Mouse (Mus musculus) lung, embryonic 14.5 days (tissue): ENCODE data around the gene Myo7a. TPM values are rescaled to one million over a fixed set of nuclear protein-coding genes. Genes with fewer than 3 reads are reported as not detected.
A peak's percentile ranks its signal among the peaks of the same experiment; 100 is the strongest.

Experiments
- ATAC-seq: fragments of 200-750 bp; cut with Nextera tagmentation; 2 replicates; pipeline ENCODE4 v1.8.0; 2017; ENCODE audit warnings: mild to moderate bottlenecking, moderate TSS enrichment, moderate library complexity; ENCODE audit not compliant: insufficient read depth
- DNase-seq: peaks from one replicate; pipeline ENCODE4 v3.0.0-alpha.2; 2015
- H3K27ac ChIP-seq: fragments of 300-500 bp; sonication (generic); 2 replicates; pipeline ENCODE4 v1.5.1; 2014; ENCODE audit warnings: low read depth, mild to moderate bottlenecking, moderate library complexity
- H3K27me3 ChIP-seq: fragments of 300-500 bp; sonication (generic); 2 replicates; pipeline ENCODE4 v1.6.1; 2014; ENCODE audit warnings: low read length, control low read depth; ENCODE audit not compliant: insufficient read depth
- H3K36me3 ChIP-seq: fragments of 300-500 bp; sonication (generic); 2 replicates; pipeline ENCODE4 v1.6.1; 2014; ENCODE audit warnings: control low read depth; ENCODE audit not compliant: insufficient read depth
- H3K4me1 ChIP-seq: fragments of 300-500 bp; sonication (generic); 2 replicates; pipeline ENCODE4 v1.6.1; 2014; ENCODE audit warnings: antibody characterized with exemption, control low read depth; ENCODE audit not compliant: insufficient read depth
- H3K4me2 ChIP-seq: fragments of 300-500 bp; sonication (generic); 2 replicates; pipeline ENCODE4 v1.6.1; 2014; ENCODE audit warnings: mild to moderate bottlenecking
- H3K4me3 ChIP-seq: fragments of 300-500 bp; sonication (generic); 2 replicates; pipeline ENCODE4 v1.5.1; 2014; ENCODE audit warnings: low read depth, low read length
- H3K9ac ChIP-seq: fragments of 300-500 bp; sonication (generic); 2 replicates; pipeline ENCODE4 v1.6.1; 2014
- H3K9me3 ChIP-seq: fragments of 300-500 bp; sonication (generic); 2 replicates; pipeline ENCODE4 v1.6.1; 2016; ENCODE audit warnings: low read depth, low read length, control low read depth
- CTCF ChIP-seq: IDR thresholded peaks from 2 replicates; pipeline ENCODE4 v1.5.1; 2016; ENCODE audit warnings: antibody characterized with exemption, low read depth
- WGBS: fragments of 180-500 bp; shearing (Covaris S2); extraction: QIAGEN DNeasy Blood & Tissue Kit; methylation state at CpG from one replicate; pipeline ENCODE4 v1.1.7; 2014; 5-methylcytosine and 5-hydroxymethylcytosine counted together
- polyA plus RNA-seq: library from polyadenylated mRNA; unstranded; fragments of >200 nt; fragmentation: Nextera tagmentation; extraction: Ambion mirVana; gene quantifications from 2 replicates; pipeline ENCODE4 v1.2.1, GENCODE M21; 2014

The Myo7a gene
- polyA plus RNA-seq, 1 experiment from 2014 or later, result 15.0 TPM

DNA sequence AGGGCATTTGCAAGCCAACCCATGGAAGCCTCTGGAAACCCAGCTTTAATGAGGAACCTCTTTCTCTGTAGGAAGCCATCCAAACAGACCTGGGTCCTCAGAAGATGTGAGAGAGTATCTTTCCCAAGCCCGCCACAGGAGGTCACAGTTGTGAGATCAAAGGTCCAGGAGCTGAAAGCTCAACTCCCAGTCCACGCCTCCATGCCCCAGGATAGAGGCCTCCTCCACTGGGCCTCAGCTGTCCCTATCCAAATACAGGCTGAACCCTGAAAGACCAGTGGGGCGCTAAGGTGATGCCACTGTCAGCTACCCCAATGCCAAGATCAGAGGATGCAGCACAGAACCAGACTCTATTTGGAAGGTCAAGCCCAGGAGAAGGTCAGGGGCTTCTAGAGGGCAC lies 23.3 kb upstream of the Myo7a start:
- TF ChIP-seq CTCF, result no peak
- Histone ChIP-seq H3K4me2 (no peak overlapping the region), H3K27ac (no peak overlapping the region), H3K4me1 (peaks cover 3% of the 10 kb centered on the region; the same call in 1 of the 2 replicates), H3K9ac (no peak overlapping the region), H3K4me3 (no peak overlapping the region), H3K27me3 (no peaks in the 10 kb centered on the region), H3K36me3 (no peaks in the 10 kb centered on the region), H3K9me3 (no peaks in the 10 kb centered on the region)
- ATAC-seq (no peak), DNase-seq (no peak)
- WGBS, result 62% methylated on average over 3 of the region's 3 CpGs

GRCm38 (mm10) chr7:98142247-98142646 lies 22.9 kb upstream of the Myo7a start:
- Histone ChIP-seq H3K4me2 (no peak overlapping the region), H3K36me3 (no peaks in the 10 kb centered on the region), H3K4me1 (peaks cover 3% of the 10 kb centered on the region; the same call in 1 of the 2 replicates), H3K27ac (no peak overlapping the region), H3K9ac (no peak overlapping the region), H3K27me3 (no peaks in the 10 kb centered on the region), H3K4me3 (no peak overlapping the region), H3K9me3 (no peaks in the 10 kb centered on the region)
- 53% methylated on average over 8 of the region's 8 CpGs for WGBS
- DNase-seq (no peak), ATAC-seq (no peak)
- TF ChIP-seq CTCF, result no peak

DNA sequence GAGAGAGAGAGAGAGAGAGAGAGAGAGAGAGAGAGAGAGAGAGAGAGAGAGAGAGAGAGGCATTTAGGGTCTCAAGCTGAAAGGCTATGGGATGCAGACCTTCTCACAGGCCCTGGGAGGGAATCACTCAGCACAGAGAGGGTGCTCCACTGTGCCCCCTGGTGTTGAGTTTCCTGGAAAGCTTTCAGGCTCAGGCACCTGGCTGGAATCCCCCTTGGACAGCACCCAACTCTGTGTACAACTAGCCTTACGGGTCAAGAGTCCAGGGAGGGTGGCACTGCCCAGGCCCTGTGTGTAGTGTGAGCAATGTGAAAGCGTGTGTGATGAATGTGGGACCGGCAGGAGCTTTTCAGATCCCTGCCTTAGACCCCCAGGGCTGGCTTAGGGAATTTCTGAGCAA lies 21.9 kb upstream of the Myo7a start:
- ATAC-seq (no peak), DNase-seq (peak; percentile 58)
- WGBS, result 62% methylated on average over 3 of the region's 3 CpGs
- no peaks in the 10 kb centered on the region for H3K9me3 ChIP-seq
- H3K27me3 ChIP-seq, result no peaks in the 10 kb centered on the region
- H3K4me3 ChIP-seq, result no peak overlapping the region
- no peak overlapping the region for H3K4me2 ChIP-seq
- peak; percentile 50 for TF ChIP-seq CTCF
- H3K27ac ChIP-seq, result no peak overlapping the region
- no peaks in the 10 kb centered on the region for H3K36me3 ChIP-seq
- no peak overlapping the region for H3K9ac ChIP-seq
- no peaks in the 10 kb centered on the region for H3K4me1 ChIP-seq

- H3K4me3 ChIP-seq, result no peak overlapping the region
- no peak overlapping the region for H3K27ac ChIP-seq
- no peaks in the 10 kb centered on the region for H3K9me3 ChIP-seq
- no peak for TF ChIP-seq CTCF
- 32% methylated on average over 2 of the region's 2 CpGs for WGBS
- H3K4me1 ChIP-seq, result no peaks in the 10 kb centered on the region
- no peak overlapping the region for H3K4me2 ChIP-seq
- DNase-seq, result peak; percentile 30
- ATAC-seq, result 0 out of 2 replicates have a peak, but pooled peaks have one; percentile 32
- no peaks in the 10 kb centered on the region for H3K27me3 ChIP-seq
- H3K36me3 ChIP-seq, result no peaks in the 10 kb centered on the region
- no peak overlapping the region for H3K9ac ChIP-seq
These were observed 21.3 kb upstream of the Myo7a start for GRCm38 (mm10) chr7:98140597-98140996.

DNA sequence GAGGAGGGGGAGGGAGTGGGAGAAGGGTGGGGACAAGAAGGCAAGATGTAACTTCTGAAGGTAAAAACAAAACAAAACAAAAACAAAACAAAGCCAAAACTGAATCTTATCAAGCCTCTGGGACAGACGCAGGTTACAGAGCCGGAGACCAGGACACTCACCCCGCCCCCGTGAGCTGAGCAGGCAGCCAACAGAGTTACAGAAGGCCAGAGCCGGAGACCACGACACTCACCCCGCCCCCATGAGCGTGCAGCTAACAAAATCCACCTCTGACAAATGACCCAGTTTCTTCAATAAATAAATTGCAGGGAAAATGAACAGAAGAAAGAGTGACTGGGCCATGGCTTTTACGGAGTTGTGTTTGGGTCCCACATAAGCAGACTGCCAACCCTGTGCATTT lies 19.9 kb upstream of the Myo7a start:
- Histone ChIP-seq H3K27me3 (no peaks in the 10 kb centered on the region), H3K9ac (no peak overlapping the region), H3K27ac (no peak overlapping the region), H3K4me2 (no peak overlapping the region), H3K4me3 (no peak overlapping the region), H3K9me3 (no peaks in the 10 kb centered on the region), H3K36me3 (no peaks in the 10 kb centered on the region), H3K4me1 (no peaks in the 10 kb centered on the region)
- DNase-seq, result no peak
- WGBS, result 15% methylated on average over 9 of the region's 9 CpGs
- ATAC-seq, result no peak
- TF ChIP-seq CTCF, result no peak

DNA sequence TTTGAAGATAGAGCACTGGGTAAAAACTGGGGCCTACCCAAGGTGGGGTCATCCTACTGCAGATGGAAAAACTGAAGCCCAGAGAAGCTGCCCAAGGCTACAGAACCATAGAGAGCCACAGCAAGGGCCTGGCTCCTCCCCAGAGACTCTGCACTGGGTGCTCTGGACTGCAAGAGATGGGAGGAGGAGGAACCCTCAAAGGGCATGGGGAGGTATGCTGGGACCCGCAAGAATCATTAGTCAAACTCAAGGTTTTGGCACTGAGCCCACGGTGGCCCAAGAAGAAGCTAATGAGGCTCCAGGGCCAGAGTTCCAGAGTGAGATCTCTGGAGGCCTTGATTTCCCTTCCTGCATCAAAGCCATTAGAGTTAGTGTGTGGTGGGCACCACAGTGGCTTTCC lies 18.7 kb upstream of the Myo7a start:
- Histone ChIP-seq H3K4me1 (no peaks in the 10 kb centered on the region), H3K36me3 (no peaks in the 10 kb centered on the region), H3K9me3 (no peaks in the 10 kb centered on the region), H3K27me3 (no peaks in the 10 kb centered on the region), H3K4me2 (no peak overlapping the region), H3K4me3 (no peak overlapping the region), H3K27ac (no peak overlapping the region), H3K9ac (no peak overlapping the region)
- TF ChIP-seq CTCF, result no peak
- 31% methylated on average over 2 of the region's 2 CpGs for WGBS
- DNase-seq (peak; percentile 40), ATAC-seq (no peak)

DNA sequence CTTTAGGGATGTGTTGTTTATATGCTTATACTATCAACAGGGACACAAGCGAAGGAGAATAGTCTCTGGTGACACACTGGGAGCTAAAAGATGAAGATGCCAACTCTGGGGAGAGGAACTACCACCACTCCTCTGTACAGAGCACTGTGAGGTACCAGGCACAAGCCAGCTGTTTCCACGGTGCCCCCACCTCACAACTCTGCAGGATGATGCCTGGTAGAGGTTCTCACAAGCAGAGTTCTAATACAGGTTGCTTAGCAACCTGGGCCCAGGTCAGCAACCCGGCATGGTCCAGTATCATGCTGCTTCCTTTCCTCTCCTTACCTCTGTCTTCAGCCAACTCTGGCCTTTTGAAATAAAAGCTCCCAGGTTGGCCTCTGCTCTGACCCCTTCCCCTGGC lies 18.3 kb upstream of the Myo7a start:
- 47% methylated on average over 3 of the region's 3 CpGs for WGBS
- no peak for ATAC-seq
- no peak for TF ChIP-seq CTCF

GRCm38 (mm10) chr7:98131751-98132150 lies 12.4 kb upstream of the Myo7a start:
- H3K27me3 ChIP-seq, result no peaks in the 10 kb centered on the region
- no peaks in the 10 kb centered on the region for H3K4me1 ChIP-seq
- no peaks in the 10 kb centered on the region for H3K36me3 ChIP-seq
- no peak overlapping the region for H3K9ac ChIP-seq
- H3K27ac ChIP-seq, result no peak overlapping the region
- H3K4me2 ChIP-seq, result no peak overlapping the region
- H3K9me3 ChIP-seq, result no peaks in the 10 kb centered on the region
- no peak for DNase-seq
- no peak overlapping the region for H3K4me3 ChIP-seq
- ATAC-seq, result no peak
- 88% methylated on average over 8 of the region's 8 CpGs for WGBS
- TF ChIP-seq CTCF, result no peak; the same call in 1 of the 2 replicates

More for the DNA sequence above, 18.3 kb upstream of the Myo7a start:
- Histone ChIP-seq H3K4me2 (no peak overlapping the region), H3K4me3 (no peak overlapping the region), H3K36me3 (no peaks in the 10 kb centered on the region), H3K9ac (no peak overlapping the region), H3K27me3 (no peaks in the 10 kb centered on the region), H3K9me3 (no peaks in the 10 kb centered on the region), H3K4me1 (no peaks in the 10 kb centered on the region), H3K27ac (no peak overlapping the region)
- DNase-seq, result no peak
